Mouse (Mus musculus): ENCODE data around the gene Mfsd4b5.

DNA sequence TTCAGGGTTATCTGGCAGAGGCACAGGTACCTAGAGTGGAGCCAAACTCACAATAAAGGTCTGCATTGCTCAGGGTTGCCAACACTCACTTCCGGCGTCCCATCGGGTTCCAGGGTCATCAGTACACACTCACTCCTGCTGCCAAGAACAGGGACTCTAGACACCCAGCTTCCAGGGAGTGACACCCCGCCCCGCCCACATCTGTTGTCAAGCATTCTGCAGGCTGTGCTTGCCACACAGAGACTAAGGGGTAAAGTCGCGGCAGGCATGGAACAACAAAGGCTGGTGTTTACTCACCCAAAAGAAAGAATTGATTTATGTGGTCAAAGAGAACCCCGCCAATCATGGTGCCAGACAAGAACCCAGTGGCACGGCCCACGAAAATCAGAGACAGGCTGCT is 20.5 kb upstream of the Mfsd4b5 start:
- TF ChIP-seq CTCF (IDR thresholded peaks at IDR 0.05; ENCODE audit: low read depth, low read length) (no peak), POLR2A (IDR thresholded peaks at IDR 0.05; ENCODE audit: insufficient read depth, low read length) (no peak)
